Mouse (Mus musculus) small intestine, adult 2 months (tissue): Measurements from ENCODE around the gene Peg3.

Experiments
- CTCF ChIP-seq: fragments of 200-500 bp; IDR thresholded peaks from 2 replicates; pipeline ENCODE4 v1.5.1; 2012; ENCODE audit warnings: low read depth, mild to moderate bottlenecking, control low read depth, inconsistent platforms, low read length, moderate library complexity, mixed read lengths; ENCODE audit not compliant: insufficient replicate concordance, insufficient read length; ENCODE audit errors: extremely low read depth
- POLR2A ChIP-seq: fragments of 200-500 bp; IDR thresholded peaks from 2 replicates; pipeline ENCODE4 v1.6.1; 2012; ENCODE audit warnings: low read depth, mild to moderate bottlenecking, control low read depth, inconsistent platforms, low read length, moderate library complexity

DNA sequence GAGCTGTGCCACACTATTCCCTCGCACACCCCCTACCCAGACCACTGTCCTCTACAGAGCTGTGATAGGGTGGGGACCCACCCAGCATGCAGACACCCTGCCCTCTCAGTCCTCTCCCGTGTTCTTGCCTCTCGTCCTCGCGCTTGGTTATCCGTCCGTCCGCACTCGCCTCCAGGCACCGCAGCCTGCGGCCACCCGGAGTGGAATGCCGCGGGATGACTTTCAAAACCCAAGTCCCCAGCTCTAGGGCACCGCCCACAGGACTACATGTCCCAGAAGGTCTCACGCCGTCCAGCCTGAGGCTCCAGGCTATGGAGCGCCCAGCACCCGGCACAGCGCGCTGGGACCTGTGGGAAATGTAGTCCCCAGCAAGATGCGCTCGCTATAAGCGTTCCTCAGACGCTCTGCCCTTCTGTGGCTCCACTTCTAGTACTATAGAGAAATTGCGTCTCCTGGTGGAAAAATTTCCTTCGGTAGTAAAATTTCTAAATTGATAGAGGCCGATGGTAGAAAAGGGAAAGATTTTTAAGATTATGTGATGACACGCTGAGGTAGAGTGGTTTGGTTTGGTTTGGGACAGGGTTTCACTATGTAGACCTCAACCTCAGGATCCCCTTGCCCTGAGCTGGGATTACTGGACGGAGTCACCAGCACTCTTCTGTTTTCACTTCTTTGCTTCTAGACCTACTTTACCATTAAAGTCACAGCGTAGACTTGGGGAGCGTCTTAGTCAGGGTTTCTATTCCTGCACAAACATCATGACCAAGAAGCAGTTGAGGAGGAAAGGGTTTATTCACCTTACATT, 33.8 kb downstream of the Peg3 start, which contains the start of gene Zim1:
- TF ChIP-seq CTCF (no peak), POLR2A (no peak)
